Mouse (Mus musculus) liver, adult 2 months (tissue): Measurements from ENCODE around the gene Cldnd1. TPM values are rescaled to one million over a fixed set of nuclear protein-coding genes. Genes with fewer than 3 reads are reported as not detected.

Experiments
- DNase-seq: peaks from one replicate; pipeline ENCODE4 v3.0.0-alpha.2; 2011; ENCODE audit warnings: low read depth, low spot score; ENCODE audit errors: extremely low read depth
- H3K27ac ChIP-seq: fragments of 200-500 bp; replicated peaks from 2 replicates; pipeline ENCODE4 v1.5.1; 2012; ENCODE audit warnings: low read depth, mild to moderate bottlenecking, control low read depth, inconsistent platforms, low read length; ENCODE audit not compliant: insufficient read depth
- H3K27me3 ChIP-seq: fragments of 200-500 bp; 2 replicates; pipeline ENCODE4 v1.6.1; 2012; ENCODE audit warnings: mild to moderate bottlenecking, moderate library complexity, low read length, inconsistent platforms; ENCODE audit not compliant: control insufficient read depth, insufficient read depth
- H3K36me3 ChIP-seq: fragments of 200-500 bp; 2 replicates; pipeline ENCODE4 v1.6.1; 2012; ENCODE audit warnings: low read length, inconsistent platforms; ENCODE audit not compliant: control insufficient read depth, insufficient read depth
- H3K4me1 ChIP-seq: fragments of 200-500 bp; 2 replicates; pipeline ENCODE4 v1.6.1; 2011; ENCODE audit warnings: low read length; ENCODE audit not compliant: control insufficient read depth, insufficient read depth
- H3K4me3 ChIP-seq: fragments of 200-500 bp; 2 replicates; pipeline ENCODE4 v1.5.1; 2011; ENCODE audit warnings: low read depth, mild to moderate bottlenecking, control low read depth, low read length, moderate library complexity; ENCODE audit not compliant: insufficient read depth
- H3K79me2 ChIP-seq: fragments of 200-500 bp; 2 replicates; pipeline ENCODE4 v1.6.1; 2012; ENCODE audit warnings: inconsistent platforms, mild to moderate bottlenecking, low read length, moderate library complexity; ENCODE audit not compliant: control insufficient read depth, insufficient read depth
- H3K9ac ChIP-seq: fragments of 200-500 bp; 2 replicates; pipeline ENCODE4 v1.6.1; 2012; ENCODE audit warnings: low read depth, mild to moderate bottlenecking, control low read depth, inconsistent platforms, low read length
- CTCF ChIP-seq: fragments of 200-500 bp; IDR thresholded peaks from 2 replicates; pipeline ENCODE4 v1.5.1; 2011; ENCODE audit warnings: low read depth, low read length, control low read depth
- POLR2A ChIP-seq: fragments of 200-500 bp; IDR thresholded peaks from 2 replicates; pipeline ENCODE4 v1.6.1; 2011; ENCODE audit warnings: low read length, control low read depth; ENCODE audit not compliant: insufficient read depth; ENCODE audit errors: extremely low read depth
- WGBS: fragments of 180-500 bp; shearing (Covaris S2); methylation state at CpG from one replicate; pipeline ENCODE4 v1.1.7; 2018; 5-methylcytosine and 5-hydroxymethylcytosine counted together
- polyA plus RNA-seq: library from polyadenylated mRNA; depleted of rRNA; stranded (reverse); fragments of >200 nt; gene quantifications from 2 replicates; pipeline ENCODE4 v1.2.3, GENCODE M21; 2012
- total RNA-seq: library from RNA; depleted of rRNA; stranded (reverse); fragments of >200 nt; gene quantifications from 2 replicates; pipeline ENCODE4 v1.2.3, GENCODE M21; 2014

Cldnd1 gene
- total and polyA plus RNA-seq, 2 experiments = 8.4 to 32.3 TPM

- H3K79me2 ChIP-seq = no peaks in the 10 kb centered on the region
- 87% methylated on average over 3 of the region's 3 CpGs for WGBS
- no peak overlapping the region for H3K4me3 ChIP-seq
- no peaks in the 10 kb centered on the region for H3K4me1 ChIP-seq
- no peak overlapping the region for H3K9ac ChIP-seq
- TF ChIP-seq CTCF = no peak
- TF ChIP-seq POLR2A = no peak
- no peak overlapping the region for H3K27ac ChIP-seq
- no peaks in the 10 kb centered on the region for H3K27me3 ChIP-seq
- DNase-seq = no peak
- no peaks in the 10 kb centered on the region for H3K36me3 ChIP-seq
Measured at GRCm38 (mm10) chr16:58696796-58697195, 30.9 kb upstream of the Cldnd1 start.

DNA sequence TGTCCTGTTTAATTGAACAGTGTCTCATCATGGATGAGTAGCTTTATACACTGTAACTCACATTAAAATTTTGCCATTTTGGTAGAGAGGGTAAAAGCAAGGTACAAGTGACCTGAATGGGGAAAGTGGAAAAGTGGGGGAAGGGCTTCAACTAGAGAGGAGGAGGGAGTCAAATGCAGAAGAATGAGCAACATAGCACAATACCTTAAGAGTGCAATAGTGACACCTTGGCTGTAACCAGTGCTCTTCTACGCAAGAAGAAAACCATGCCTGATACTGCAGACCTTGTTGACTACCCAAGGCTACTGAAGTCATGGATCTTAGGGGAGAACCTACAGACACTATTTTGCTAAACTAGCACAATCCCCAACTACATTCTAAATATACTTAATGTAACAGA lies 30.4 kb upstream of the Cldnd1 start:
- no peak overlapping the region for H3K27ac ChIP-seq
- no peak for DNase-seq
- WGBS = 97% methylated on average over 1 of the region's 1 CpGs
- no peaks in the 10 kb centered on the region for H3K79me2 ChIP-seq
- H3K9ac ChIP-seq = no peak overlapping the region
- no peaks in the 10 kb centered on the region for H3K36me3 ChIP-seq
- no peaks in the 10 kb centered on the region for H3K27me3 ChIP-seq
- no peak for TF ChIP-seq CTCF
- no peak for TF ChIP-seq POLR2A
- no peak overlapping the region for H3K4me3 ChIP-seq
- no peaks in the 10 kb centered on the region for H3K4me1 ChIP-seq

DNA sequence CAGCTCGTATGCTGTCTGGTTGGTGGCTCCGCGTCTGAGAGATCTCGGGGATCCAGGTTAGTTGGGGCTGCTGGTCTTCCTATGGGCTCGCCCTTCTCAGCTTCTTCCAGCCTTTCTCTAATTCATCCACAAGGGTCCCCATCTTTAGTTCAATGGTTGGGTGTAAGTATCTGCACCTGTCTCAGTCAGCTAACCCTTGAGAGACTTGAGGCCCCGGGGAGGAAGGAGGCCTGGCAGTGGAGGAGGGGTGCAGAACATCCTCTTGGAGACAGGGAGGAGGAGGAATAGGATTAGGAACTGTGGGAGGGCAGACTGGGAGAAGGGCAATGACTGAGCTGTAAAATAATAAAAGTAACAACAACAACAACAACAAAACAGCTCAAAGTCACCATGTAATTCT lies 27.5 kb upstream of the Cldnd1 start:
- 92% methylated on average over 6 of the region's 6 CpGs for WGBS
- no peaks in the 10 kb centered on the region; the same call in 1 of the 2 replicates for H3K4me1 ChIP-seq
- H3K4me3 ChIP-seq = no peak overlapping the region
- H3K36me3 ChIP-seq = no peaks in the 10 kb centered on the region
- H3K27ac ChIP-seq = no peak overlapping the region
- no peak overlapping the region for H3K9ac ChIP-seq
- H3K27me3 ChIP-seq = no peaks in the 10 kb centered on the region
- no peak for TF ChIP-seq POLR2A
- TF ChIP-seq CTCF = no peak
- DNase-seq = no peak
- H3K79me2 ChIP-seq = no peaks in the 10 kb centered on the region

DNA sequence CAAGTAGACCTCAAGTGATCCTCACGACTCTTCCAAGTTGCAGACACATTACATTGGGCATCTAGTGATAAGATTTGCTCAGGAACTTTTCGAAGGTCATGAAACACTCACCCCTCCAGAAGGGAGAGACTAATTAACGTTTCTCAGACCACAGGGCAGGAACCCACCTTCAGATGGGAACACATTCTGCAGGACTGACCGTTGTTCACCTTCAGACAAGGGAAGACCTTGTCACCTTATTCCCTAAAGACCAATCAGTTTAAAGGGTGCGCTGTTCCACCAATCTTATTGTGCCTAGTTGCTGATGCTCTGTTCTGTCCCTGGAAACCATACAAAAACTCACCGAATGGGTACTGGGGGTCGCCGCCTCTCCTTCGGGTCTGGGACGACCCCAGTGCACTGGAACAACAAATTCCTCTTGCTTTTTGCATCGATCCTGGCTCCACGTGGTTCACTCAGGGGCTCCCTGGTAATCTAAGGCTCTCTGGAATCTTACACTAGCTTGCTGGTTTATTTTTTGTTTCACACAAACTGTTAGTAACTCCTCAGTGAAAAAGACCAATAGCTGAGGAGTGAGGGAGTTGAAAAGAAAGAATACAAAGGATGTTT lies 26.8 kb upstream of the Cldnd1 start:
- Histone ChIP-seq H3K79me2 (no peaks in the 10 kb centered on the region), H3K36me3 (no peaks in the 10 kb centered on the region), H3K4me3 (no peak overlapping the region), H3K9ac (no peak overlapping the region), H3K27ac (no peak overlapping the region), H3K27me3 (no peaks in the 10 kb centered on the region), H3K4me1 (no peaks in the 10 kb centered on the region; the same call in 1 of the 2 replicates)
- TF ChIP-seq POLR2A = no peak
- TF ChIP-seq CTCF = no peak
- no peak for DNase-seq
- 88% methylated on average over 12 of the region's 12 CpGs for WGBS

DNA sequence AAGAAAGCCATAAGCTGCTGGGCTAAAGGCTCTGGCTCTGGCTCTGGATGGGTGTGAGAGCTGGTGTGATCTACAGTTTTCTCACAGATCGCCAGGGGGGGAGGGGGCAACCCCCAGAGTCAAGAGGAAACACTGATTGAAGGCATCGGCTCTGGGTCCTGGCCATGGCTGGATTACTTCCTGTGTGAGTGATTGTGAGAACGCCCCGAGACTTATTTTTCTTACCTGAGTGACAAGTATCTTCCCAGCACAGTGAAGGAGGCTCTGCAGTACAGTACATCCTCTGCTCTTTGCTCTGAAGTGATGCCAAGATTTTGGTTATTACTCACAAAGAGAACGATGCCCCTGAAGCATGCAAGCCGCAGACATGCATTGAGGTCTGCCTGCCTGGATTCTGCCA lies 25.9 kb upstream of the Cldnd1 start:
- H3K27me3 ChIP-seq = no peaks in the 10 kb centered on the region
- no peak overlapping the region for H3K9ac ChIP-seq
- H3K4me3 ChIP-seq = no peak overlapping the region
- no peak overlapping the region for H3K27ac ChIP-seq
- H3K4me1 ChIP-seq = no peaks in the 10 kb centered on the region; the same call in 1 of the 2 replicates
- no peaks in the 10 kb centered on the region for H3K36me3 ChIP-seq
- H3K79me2 ChIP-seq = no peaks in the 10 kb centered on the region
- no peak for DNase-seq
- TF ChIP-seq POLR2A (no peak), CTCF (no peak)
- WGBS = 66% methylated on average over 6 of the region's 6 CpGs

DNA sequence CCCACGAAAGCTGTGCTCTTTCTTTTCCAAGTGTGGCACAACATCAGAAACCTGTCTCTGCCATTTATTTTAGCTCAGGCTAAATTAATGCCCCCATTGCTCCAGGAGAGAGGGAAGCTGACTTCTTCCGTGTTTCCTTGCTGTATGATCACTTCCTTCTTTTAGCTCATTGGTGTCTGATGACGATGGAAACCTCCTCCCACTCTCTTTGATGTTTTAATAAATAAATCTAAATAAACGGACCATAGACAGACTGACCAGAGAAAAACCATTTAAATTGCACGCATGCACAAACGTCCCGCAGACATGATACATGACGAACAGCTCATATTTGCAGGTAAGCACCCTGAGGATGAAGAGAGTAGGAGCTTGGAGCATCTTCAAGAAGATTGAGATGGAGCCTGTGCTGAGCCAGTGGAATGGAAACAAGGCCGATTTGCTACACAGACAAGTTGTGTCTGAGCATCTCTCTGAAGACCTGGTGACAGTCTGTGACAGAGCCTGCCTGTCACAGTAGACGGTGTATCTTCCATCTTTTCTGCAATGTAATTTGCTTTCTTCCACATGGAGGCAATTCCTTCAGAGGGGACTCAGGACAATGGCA lies 25.3 kb upstream of the Cldnd1 start:
- Histone ChIP-seq H3K36me3 (no peaks in the 10 kb centered on the region), H3K79me2 (no peaks in the 10 kb centered on the region), H3K27me3 (no peaks in the 10 kb centered on the region), H3K4me3 (no peak overlapping the region), H3K4me1 (no peaks in the 10 kb centered on the region; the same call in 1 of the 2 replicates), H3K27ac (no peak overlapping the region), H3K9ac (no peak overlapping the region)
- 83% methylated on average over 10 of the region's 10 CpGs for WGBS
- TF ChIP-seq CTCF = no peak
- TF ChIP-seq POLR2A = no peak
- DNase-seq = no peak
